Mouse (Mus musculus) CH12F3 (cell line): ENCODE measurements around the gene Capn2.

ENCODE experiments used
- in situ Hi-C: fragments of 300-500 bp; cut with MboI; formaldehyde crosslinking; loops from 2 replicates; pipeline ENCODE4 v1.14.3; 2020; ENCODE audit warnings: low sequenced_read_pairs

The Capn2 gene

GRCm38 (mm10) chr1:182475005-182475796, 42.2 kb downstream of the Capn2 start:
- in situ Hi-C loops = no loop called here

- in situ Hi-C loops = no loop called here
Observed at GRCm38 (mm10) chr1:182465978-182466377, 51.4 kb downstream of the Capn2 start.

- in situ Hi-C loops = no loop called here
Observed at GRCm38 (mm10) chr1:182465309-182465708, 52.1 kb downstream of the Capn2 start.

GRCm38 (mm10) chr1:182461813-182462212, 55.6 kb downstream of the Capn2 start:
- in situ Hi-C loops = no loop called here

DNA sequence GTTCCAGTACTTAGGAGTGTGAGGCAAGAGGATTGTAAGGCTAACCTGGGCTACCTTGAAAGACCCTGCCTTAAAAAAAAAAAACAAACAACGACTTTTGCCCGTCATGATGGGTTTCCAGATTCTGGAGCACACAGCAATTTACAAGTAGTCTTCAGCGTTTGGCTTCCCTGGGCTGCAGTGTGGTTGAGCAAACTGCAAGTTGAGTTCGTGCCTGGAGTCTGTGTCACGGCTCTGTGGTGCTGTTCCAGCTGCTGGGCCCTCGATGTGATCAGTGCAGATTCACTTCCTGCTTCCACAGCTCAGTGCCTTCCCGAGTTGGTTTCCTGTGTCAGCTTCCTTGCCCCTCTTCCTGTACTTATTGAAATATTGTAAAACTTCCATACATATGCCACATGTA, 56.1 kb downstream of the Capn2 start:
- in situ Hi-C loops = no loop called here

DNA sequence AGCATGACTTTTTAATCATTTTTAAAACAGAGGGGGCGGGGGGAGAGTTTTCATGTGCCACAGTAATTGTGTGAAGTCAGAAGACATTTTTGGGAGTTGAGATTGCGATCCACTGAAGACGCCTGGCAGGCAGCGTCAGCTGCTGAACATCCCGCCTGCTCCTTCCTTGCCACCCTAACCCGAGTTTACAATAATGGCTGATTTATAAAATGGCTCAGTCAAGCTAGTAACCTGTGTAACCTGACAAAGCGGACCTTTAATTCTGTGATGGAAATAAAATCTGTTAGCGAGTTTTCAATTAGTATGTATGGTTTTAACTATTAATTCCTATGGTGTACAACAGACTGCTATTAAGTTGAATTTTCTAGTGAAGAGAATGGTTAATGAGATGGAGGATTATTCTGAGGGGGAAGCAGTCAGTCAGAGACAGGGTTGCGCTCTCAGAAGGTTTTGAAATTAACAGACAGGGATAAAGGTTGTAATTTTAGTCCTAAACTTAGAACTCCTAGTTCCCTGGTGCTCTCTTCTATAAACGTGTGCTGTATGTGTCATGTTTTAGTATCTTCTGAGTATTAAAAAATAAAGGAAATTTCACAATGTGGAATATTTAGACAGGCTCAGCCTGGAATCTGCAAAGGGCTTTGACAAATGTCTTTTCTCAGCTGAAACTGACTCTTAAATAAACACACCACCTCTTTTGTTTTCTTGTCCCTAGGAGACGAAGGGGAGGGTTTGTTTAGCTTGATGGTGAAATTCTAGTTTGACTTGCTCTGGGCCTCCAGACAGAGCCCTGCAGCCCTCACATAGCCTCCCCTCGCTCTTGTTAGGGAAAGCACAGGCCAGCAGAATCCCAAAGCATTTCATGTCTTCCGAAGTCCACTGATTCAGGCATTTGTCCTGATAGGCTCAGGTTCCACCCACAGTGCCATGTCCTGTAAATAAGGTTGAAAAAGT, 56.8 kb downstream of the Capn2 start:
- in situ Hi-C loops = no loop called here

DNA sequence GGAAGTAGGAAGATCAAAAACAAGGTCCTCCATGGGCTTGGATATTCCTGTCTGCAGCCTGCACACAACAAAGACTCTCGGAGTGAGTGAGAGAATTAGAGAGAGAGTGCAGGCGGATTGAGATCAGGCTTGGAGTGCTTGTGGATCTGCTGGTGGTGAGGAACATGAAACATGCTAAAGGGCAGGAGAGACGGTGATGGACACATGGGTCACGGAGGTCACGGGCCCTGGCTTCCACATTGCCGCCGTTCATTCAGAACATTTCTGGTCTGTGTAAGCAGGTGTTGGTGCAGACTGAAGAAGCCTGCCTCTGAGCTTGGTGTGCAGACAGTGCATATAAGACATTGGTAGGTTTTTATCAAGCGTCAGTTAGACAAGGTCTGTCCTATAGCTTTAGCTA, 58.0 kb downstream of the Capn2 start:
- in situ Hi-C loops = no loop called here

DNA sequence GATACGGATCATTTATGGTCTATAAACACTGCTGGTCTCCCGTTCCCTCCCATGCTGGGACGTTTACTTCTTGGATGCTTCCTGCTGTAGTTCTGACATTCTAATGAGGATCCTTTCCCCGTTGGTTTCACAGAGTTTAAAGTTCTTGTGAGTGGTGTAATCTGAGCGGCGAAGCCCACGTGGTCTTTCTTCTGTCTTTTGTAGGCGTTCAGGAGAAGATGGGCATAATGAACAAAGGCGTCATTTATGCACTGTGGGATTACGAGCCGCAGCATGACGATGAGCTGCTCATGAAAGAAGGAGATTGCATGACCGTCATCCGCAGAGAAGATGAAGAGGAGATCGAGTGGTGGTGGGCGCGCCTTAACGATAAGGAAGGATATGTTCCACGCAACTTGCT, 58.9 kb downstream of the Capn2 start:
- in situ Hi-C loops = no loop called here

DNA sequence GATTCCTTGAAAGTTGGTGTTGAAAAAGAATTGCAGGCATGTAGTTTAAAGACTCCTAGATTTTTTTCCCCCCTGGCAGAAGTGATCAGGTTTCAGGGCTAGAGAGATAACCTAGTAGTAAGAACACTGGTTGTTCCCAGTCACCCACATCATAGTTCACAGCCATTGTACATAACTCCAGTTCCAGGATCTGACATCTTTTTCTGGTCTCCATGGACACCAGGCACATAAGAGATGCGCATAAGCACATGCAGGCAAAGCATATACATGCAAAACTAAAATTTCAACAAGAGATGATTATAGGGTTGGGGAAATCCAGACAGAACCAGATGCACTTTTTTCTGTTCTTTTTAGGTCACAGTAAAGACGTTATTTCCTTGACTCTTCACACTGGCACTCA, 62.3 kb downstream of the Capn2 start:
- in situ Hi-C loops = no loop called here

DNA sequence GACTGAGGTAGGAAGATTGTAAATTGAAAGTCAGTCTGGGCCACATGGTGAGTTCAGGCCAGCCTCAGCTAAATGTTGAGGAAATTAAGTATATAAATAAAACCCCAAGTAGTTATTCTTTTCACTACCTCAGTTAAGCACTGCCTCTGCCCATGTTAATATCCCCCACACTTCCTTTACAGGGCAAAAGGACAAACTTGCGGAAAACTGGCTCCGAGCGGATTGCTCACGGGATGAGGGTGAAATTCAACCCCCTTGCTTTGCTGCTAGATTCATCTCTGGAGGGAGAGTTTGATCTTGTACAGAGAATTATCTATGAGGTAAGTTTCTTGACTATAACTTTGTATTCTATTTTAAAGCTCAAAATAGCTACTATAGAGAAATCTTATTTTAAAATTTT, 64.9 kb downstream of the Capn2 start:
- in situ Hi-C loops = no loop called here

- in situ Hi-C loops = no loop called here
Observed at GRCm38 (mm10) chr1:182448276-182449035, 69.0 kb downstream of the Capn2 start.

GRCm38 (mm10) chr1:182444116-182444515, 73.3 kb downstream of the Capn2 start:
- in situ Hi-C loops = no loop called here

DNA sequence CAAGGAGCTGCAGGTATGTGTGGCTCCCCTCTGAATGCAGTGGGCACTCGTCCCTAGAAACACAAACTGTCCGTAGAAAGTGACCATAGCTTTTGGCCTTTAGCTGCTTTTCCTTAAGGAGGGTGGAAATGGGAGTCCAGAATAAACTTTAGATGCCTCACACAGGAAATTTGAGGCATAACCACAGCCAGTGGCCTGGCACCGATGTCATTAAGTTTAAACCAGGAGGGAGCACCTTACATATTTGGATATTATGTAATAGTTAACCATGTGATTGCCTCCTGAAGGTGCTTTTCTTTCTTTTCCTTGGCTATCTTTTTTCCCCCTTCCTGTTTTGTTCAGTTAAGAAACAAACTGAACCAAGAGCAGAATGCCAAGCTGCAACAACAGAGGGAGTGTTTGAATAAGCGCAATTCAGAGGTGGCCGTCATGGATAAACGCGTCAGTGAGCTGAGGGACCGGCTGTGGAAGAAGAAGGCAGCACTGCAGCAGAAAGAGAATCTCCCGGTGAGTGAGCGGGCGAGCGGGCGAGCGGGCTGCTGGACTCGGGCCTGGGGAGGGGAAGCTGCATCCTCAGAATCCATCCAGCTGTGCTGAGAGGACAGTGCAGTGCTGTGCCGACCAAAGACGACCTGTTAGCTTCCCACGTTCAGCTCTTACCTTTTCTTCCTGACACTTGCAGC, 75.5 kb downstream of the Capn2 start:
- in situ Hi-C loops = no loop called here

GRCm38 (mm10) chr1:182439546-182440222, 77.7 kb downstream of the Capn2 start:
- in situ Hi-C loops = no loop called here

DNA sequence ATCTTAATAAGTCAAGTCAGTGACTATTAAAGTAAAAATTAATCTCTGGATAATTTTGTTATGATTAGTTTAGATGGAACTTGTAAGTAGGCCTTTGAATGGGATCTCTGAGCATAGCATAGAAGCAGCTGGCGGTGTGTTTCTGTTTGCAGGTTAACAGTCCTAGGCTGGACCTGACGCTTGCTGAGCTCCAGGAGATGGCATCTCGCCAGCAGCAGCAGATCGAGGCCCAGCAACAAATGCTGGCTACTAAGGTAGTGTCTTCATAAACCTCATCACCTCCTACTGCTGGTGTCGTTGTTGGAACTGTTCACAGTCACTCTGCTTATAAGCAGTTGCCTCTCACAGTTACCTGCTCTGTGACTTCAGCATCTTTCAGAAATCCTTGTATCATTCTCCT, 80.7 kb downstream of the Capn2 start:
- in situ Hi-C loops = no loop called here

GRCm38 (mm10) chr1:182432059-182432458, 85.3 kb downstream of the Capn2 start:
- in situ Hi-C loops = no loop called here

- in situ Hi-C loops = no loop called here
Observed at GRCm38 (mm10) chr1:182430676-182431075, 86.7 kb downstream of the Capn2 start.

GRCm38 (mm10) chr1:182429826-182430225, 87.6 kb downstream of the Capn2 start:
- in situ Hi-C loops = no loop called here

DNA sequence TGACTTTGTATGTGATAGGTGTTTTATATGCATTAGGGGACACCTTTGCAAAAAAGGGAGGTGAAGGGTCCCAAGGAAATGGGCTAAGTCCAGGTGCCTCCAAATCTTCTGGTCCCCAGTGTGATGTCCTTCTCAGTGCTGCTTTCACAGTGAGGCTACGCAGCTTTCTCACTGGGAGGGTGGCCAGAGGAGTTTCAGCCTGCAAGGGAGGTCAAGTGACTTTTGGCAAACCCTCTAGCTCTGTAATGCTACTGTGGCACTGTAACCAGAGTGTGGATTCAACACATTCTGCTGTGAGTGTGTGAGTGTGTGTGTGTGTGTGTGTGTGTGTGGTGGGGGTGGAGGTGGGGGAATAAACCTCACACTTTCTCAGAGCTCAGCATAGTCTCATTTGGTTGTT, 90.0 kb downstream of the Capn2 start:
- in situ Hi-C loops = no loop called here

DNA sequence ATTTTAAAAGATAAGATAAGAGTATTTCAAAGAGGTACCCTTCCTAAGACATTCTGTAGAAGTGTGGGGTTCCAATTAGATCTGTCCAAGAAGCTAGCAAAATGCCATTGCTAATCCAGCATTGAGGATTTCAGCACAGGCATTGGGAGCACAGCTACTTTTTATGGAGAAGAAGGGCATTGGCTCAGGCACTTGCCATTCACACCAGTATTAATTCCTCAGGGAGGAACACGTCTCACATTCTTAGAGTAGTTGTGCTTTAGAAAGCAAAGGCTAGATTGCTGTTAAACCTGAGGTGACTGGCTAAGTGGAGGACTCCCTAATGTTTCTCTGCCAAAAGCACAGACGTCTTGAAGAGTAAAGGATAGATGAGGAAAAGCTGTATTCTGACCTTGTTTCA, 91.0 kb downstream of the Capn2 start:
- in situ Hi-C loops = no loop called here
